In the genomic region with DNA sequence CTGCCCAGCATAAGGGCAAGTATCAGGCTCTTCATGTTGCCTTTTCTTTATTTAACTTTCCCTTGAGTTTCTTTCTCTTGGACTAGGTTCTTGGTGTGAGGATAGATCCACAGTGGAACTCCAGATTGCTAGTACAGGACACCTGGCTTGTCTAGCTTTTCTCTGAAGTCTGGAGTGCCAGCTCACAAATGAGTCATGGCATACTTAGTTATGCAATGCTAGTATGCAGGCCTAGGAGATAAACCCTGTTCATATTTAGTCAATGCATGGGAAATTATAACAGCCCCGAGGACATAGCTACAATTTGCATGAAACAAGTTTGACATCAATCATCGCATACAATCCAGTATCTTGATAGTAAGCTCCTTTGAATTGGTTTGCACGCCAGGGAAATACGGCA, we compare ENCODE assay signal across 19 mouse cellular contexts.
DNase-seq lines count a peak whose midpoint lies in the region; ATAC-seq and TF ChIP-seq lines count a peak whose summit lies in the region.
"Had no signal": no experiment of that assay in that cellular context is flagged by ENCODE, and none has a peak within 500 bp of the region (broad histone marks: within the 10 kb centered on the region; RNA-seq: fewer than 3 reads in every experiment).

No protein-coding gene starts in this region.

- H3K4me2 ChIP-seq in hindbrain, postnatal 0 days (ENCODE audit: low read depth, low read length) = no peak overlapping the region
- H3K4me2 ChIP-seq: forebrain, embryonic 12.5 days; heart, embryonic 12.5 days; hindbrain, embryonic 14.5 days had no signal

- H3K36me3 ChIP-seq in hindbrain, postnatal 0 days (ENCODE audit: insufficient read depth, low read length) = no peaks in the 10 kb centered on the region
- H3K36me3 ChIP-seq: forebrain, embryonic 12.5 days; G1E; heart, embryonic 12.5 days; hindbrain, embryonic 10.5 days had no signal

- no peaks in the 10 kb centered on the region for H3K27me3 ChIP-seq in hindbrain, postnatal 0 days (ENCODE audit: insufficient read depth, low read length)
- H3K27me3 ChIP-seq: forebrain, embryonic 12.5 days; heart, embryonic 12.5 days had no signal

- no peaks in the 10 kb centered on the region for H3K4me1 ChIP-seq in hindbrain, postnatal 0 days (ENCODE audit: insufficient read depth, low read length)
- H3K4me1 ChIP-seq: forebrain, embryonic 12.5 days; hindbrain, embryonic 10.5 days had no signal

- no peak for TF ChIP-seq CTCF in hindbrain, postnatal 0 days (IDR thresholded peaks at IDR 0.05; ENCODE audit: low read depth)

- H3K27ac ChIP-seq in hindbrain, postnatal 0 days = no peak overlapping the region
- H3K27ac ChIP-seq: forebrain, embryonic 12.5 days; hindbrain, embryonic 10.5 days; hindbrain, embryonic 14.5 days had no signal

- no peaks in the 10 kb centered on the region for H3K9me3 ChIP-seq in hindbrain, postnatal 0 days (ENCODE audit: low read length)
- H3K9me3 ChIP-seq: forebrain, embryonic 12.5 days; G1E; heart, embryonic 12.5 days; hindbrain, embryonic 10.5 days had no signal

- DNase-seq in frontal cortex, postnatal 25 days (ENCODE audit: low spot score in 2 of 2) = no peak
- peak; percentile 32 for DNase-seq in 3T3-L1 (ENCODE audit: low read depth, low spot score)
- DNase-seq in brain, adult 2 months (ENCODE audit: low read depth, low spot score) = peak; percentile 61
- peak; percentile 21 for DNase-seq in telencephalon, adult 2 months (ENCODE audit: low read depth, low spot score)
- no peak for DNase-seq in hindbrain, postnatal 0 days (ENCODE audit: low spot score)
- DNase-seq: adrenal gland, postnatal 10 days; B cell, adult 2 months; cerebellum, adult 18-20 months; cerebellum, adult 9-11 months; forebrain, postnatal 0 days; gastrocnemius, postnatal 14 days had no signal

- WGBS in hindbrain, postnatal 0 days = 93% methylated on average over 4 of the region's 4 CpGs

- H3K4me3 ChIP-seq in hindbrain, postnatal 0 days (ENCODE audit: low read length) = no peak overlapping the region
- H3K4me3 ChIP-seq: forebrain, embryonic 12.5 days; heart, embryonic 12.5 days; hindbrain, embryonic 10.5 days had no signal

- ATAC-seq in frontal cortex, adult (ENCODE audit: low TSS enrichment) = peak; percentile 98
- no peak for ATAC-seq in hindbrain, postnatal 0 days
- ATAC-seq: CD4-positive, CD25-positive, alpha-beta regulatory T cell, adult 4 months; forebrain, postnatal 0 days; intestine, embryonic 16.5 days had no signal

- no peak overlapping the region for H3K9ac ChIP-seq in hindbrain, postnatal 0 days (replicated peaks; ENCODE audit: low read length)
- H3K9ac ChIP-seq: forebrain, embryonic 12.5 days; forebrain, postnatal 0 days; heart, embryonic 12.5 days; hindbrain, embryonic 14.5 days had no signal

Comparison
In these comparisons a context has a peak if more than half of its experiments do, and no peak if none do; other contexts are left out.
1. DNase-seq: peak in 3T3-L1 (single experiment), brain, adult 2 months (single experiment) and telencephalon, adult 2 months (single experiment); none in frontal cortex, postnatal 25 days (0 of 2) and hindbrain, postnatal 0 days (single experiment).